Mouse (Mus musculus): ENCODE results near the gene Spata6. TPM values are rescaled to one million over a fixed set of nuclear protein-coding genes. Genes with fewer than 3 reads are reported as not detected.

Spata6 gene
- total RNA-seq, 2 experiments from 2014 or later: 3.8 to 5.0 TPM

DNA sequence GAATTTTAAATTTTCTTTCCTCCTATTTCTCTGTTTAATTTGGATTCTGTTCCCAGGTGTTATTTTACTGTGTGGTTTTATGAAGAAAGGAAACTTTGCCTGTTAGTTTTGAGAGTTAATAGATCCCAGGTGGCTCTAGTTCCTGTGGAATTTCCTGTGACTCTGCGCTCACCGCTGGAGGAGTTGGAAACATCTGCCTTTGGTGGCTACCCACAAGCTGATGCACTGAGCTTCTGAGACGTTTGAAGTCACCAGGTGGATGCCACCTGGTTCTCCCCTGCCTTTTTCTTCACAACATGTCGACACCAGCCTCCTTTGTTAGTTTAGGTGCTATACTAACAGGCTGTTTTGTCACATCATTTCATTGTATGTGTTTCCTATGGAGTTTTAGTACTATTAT is 97.7 kb downstream of the Spata6 start:
- intact Hi-C loops (cut with DNase I): no loop called here
- no peak for DNase-seq

DNA sequence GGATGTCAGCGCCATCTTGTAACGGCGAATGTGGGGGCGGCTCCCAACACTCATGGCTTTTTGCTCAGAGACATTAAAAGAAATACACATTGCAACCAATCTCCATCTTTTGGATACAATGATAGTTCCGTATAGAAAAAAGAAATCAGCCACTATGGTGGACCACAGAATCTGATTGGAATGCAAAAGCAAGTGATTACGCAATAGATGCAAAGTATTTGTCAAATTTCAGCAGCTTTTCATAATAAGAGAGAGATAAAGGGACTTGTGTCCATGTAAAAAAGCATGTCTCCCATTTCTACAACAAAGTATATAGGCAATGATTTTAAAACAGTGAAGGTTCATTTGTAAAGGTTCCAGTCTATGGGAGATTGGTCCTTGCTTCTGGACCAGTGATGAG is 119.1 kb downstream of the Spata6 start:
- intact Hi-C loops (cut with DNase I): no loop called here
- DNase-seq: no peak

DNA sequence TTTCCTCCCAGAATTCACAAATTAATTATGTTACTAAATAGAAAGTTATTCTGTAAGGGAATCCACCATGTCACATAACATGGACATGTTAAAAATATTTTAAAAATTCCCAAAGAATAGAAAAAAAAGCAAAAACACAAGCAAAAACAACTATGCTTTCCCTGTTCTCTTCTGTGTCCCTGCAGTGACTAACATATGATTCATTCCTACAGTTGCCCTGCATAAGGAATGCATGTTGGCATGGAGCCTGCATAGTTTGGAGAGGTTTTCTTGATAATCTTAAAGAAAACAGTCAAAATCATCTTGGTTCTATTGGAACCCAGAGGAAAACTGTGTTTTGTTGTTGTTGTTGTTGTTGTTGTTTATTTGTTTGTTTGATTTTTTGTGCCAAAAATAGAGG is 132.8 kb downstream of the Spata6 start:
- intact Hi-C loops (cut with DNase I): no loop called here
- no peak for DNase-seq

DNA sequence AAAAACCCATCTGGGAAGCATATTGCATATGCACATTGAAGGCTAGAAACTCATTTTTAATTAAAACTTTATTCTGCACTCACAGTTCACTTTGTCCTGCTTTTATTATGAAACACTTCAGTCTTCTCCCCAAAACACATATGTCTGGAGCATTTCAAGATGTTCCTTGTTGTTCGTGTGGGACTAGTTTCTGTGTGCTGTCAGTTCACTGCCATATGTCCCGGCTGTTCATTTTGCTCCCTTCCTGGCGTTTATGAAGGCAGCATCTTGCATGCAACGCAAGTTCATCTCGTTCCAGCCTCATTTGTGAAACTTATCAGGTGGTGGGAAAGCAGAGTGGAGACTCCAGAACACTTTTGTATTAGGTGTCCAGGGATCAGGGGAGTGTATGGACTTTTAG is 146.9 kb downstream of the Spata6 start:
- intact Hi-C loops (cut with DNase I): no loop called here
- DNase-seq: no peak

DNA sequence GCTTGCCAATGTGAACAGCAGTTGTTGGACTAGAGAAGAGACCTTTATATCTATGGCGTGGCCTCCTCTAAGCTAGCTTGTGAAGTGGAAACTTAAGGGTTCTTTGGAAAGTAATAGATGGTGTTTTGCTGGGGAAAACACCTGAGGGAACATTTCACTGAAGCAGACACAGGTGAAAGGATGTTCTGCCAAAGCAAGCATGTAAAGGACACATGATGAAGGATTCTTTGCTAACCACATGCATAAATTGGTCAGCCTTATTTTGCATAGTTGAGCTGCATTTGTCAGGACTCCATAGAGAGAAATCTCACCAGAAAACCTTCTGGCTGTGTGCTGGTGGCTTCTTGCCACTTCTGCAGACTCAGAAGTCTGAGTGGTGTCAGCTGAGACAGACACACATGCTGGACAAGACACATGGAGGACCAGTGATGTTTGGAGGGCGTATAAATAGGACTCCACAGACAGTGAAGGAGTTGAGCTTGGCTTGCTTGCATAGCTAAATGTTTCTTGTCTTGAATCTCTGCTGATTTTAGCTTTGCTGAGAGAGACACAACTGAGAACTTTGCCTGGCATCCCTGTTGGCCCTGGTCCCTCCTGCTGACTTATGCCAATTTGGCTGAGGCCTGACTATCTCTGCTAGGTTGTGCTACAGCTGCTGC is 148.1 kb downstream of the Spata6 start:
- DNase-seq: no peak

More for the DNA sequence above, 148.1 kb downstream of the Spata6 start:
- intact Hi-C loops (cut with DNase I): no loop called here

Other genes starting within 250 kb of the Spata6 start
- gene Slc5a9, start 182.9 kb downstream of the Spata6 start, total RNA-seq (2021): under 1 TPM in 1 of 2 experiments, not detected in 1; 0.08 TPM
- gene Skint8, start 199.4 kb downstream of the Spata6 start, total RNA-seq (2021): not detected

Measured in gastrocnemius, postnatal 36 days (tissue).